Mouse (Mus musculus): ENCODE results near the gene Gm21970.

GRCm38 (mm10) chr16:91367066-91367465, 24.5 kb upstream of the Gm21970 start:
- no peak for TF ChIP-seq CTCF (IDR thresholded peaks at IDR 0.05; ENCODE audit: low read depth, low read length)
- TF ChIP-seq POLR2A (IDR thresholded peaks at IDR 0.05; ENCODE audit: borderline replicate concordance, low read depth, low read length): no peak
